Mouse (Mus musculus) R1 (cell line): ENCODE measurements around the gene Parp14.
A peak's percentile ranks its signal among the peaks of the same experiment; 100 is the strongest.

Experiments
- DNase-seq: peaks from one replicate; pipeline ENCODE4 v3.0.0-alpha.2; 2018; ENCODE audit warnings: low read depth, low spot score

Gene Parp14

GRCm38 (mm10) chr16:35870581-35871047 is 730 bp downstream of the Parp14 start:
- DNase-seq, result peak; percentile 56

GRCm38 (mm10) chr16:35869656-35870055 is 1.7 kb downstream of the Parp14 start:
- no peak for DNase-seq

DNA sequence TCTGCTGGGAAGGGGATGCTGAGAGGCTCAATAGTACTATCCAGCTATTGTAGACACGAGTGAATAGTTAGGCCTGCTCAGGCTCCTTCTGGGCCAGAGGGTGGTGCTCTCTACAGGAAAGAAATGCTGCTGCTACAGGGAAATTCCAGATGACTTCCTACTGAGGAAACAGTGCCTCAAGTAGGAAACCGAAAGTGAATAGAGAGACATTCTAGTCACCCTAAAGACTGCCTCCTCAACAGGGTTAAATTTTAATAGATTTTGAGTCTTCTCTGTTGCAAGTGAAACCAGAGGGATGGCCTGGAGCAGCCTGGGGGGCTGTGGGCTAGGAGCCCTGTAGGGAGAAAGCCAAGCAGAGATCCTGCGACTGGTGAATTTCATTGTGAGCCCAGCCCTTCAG is 2.2 kb downstream of the Parp14 start:
- peak; percentile 91 for DNase-seq

GRCm38 (mm10) chr16:35867726-35868125 is 3.6 kb downstream of the Parp14 start:
- peak; percentile 86 for DNase-seq

DNA sequence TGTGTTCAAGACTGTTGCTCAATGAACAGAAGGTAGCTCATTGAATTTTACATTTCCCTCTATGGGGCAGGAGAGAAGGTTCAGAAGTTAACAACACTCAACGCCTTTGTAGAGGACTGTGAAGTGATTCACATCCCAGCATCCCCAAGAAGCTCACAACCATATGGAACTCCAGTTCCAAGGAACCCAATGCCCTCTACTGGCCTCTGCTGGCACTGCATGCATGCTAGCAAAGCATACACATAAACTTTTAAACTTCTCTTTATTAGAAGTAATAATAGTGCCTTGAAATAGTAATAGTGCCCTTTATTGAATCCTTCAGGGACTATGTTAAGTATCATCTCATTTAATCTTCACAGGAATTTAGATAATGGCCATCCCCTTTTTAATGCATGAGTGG is 9.3 kb downstream of the Parp14 start:
- peak; percentile 54 for DNase-seq

DNA sequence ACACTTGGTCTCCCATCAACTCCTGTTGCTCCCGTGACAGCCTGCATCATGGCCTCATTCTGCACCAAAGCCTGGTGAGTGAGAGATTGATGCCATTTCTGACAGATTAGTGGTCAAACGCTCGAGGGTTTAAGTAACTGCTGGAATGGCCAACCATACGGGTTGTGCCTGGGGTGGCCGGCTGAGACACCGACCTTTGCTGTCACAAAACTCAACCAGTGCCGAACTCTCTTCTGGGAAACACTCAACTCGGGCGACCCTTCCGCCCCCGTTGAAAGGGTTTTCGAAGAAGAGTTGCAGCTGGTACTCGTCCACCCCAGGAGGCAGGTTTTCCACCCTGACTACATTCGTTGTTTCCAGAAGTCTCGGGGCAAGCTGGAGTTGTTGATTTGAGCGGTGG is 11.1 kb downstream of the Parp14 start:
- no peak for DNase-seq

DNA sequence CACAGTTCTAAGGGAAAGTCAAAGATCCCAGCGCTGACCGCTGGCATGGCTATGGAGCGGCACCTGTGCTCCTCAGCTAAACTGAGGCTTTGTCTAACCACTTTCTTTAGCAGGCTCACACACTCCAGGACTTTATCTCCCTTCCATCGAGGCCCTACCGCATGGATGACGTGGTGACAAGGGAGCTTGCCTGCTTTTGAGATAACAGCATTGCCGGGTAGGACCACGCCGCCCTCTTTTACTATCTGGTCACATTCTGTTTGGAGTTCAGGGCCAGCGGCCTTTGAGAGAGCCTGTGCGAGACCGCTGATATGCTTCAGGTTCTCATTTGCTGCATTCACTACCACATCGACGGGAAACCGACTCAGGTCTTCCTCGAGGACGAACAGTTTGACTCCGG is 14.6 kb downstream of the Parp14 start:
- DNase-seq, result no peak

GRCm38 (mm10) chr16:35855846-35856245 is 15.5 kb downstream of the Parp14 start:
- no peak for DNase-seq

DNA sequence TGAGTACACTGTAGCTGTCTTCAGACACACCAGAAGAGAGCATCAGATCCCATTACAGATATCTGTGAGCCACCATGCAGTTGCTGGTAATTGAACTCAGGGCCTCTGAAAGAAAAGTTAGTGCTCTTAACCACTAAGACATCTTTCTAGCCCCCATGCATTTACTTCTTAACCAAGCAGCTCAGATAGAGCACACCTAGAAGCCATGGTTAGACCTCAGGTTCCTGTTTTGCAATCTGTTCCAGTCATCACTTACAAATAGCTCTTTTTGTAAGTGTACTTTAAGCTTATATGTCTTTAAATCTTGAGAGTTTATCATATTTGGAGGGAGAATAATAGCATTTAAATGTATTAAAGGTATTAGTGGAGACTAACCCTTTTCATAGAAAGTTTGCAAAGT is 24.2 kb downstream of the Parp14 start:
- no peak for DNase-seq

DNA sequence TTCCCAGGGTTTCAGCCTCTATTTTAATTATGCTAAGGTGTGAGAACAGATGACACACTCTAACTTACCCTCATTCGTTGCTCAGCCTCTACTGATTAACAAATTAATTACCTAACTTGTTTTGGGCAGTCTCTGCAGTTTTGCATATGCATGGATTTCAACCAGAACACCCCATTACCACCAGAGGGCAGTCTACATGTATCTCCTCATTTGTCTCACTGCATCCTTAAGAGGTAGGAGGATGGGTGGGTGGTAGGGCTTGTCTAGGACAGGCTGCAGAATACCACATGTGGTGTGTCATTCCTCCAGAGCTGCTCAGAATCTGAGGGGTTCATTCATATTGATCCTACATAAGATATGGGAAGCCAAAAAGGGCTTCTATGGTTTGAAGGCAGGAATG is 31.7 kb downstream of the Parp14 start:
- peak; percentile 81 for DNase-seq

DNA sequence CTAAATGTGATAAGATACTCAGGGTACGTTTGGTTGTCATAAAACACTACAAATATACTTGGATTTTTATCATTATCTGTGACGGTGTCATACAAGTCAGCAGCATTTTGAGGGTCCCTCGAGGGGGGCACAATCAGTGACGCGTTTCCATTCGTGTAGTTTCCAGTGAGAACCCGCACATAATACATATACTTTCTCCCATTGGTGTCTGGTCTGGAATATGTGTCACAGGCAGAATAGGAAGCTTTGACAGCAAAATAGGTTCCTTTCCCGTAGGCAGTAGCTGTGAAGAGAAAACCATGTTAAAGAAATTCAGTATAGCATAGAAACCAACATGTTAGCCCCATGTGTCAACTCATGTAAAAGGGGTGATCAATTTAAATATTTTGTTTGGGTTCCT is 36.7 kb downstream of the Parp14 start:
- DNase-seq, result no peak

DNA sequence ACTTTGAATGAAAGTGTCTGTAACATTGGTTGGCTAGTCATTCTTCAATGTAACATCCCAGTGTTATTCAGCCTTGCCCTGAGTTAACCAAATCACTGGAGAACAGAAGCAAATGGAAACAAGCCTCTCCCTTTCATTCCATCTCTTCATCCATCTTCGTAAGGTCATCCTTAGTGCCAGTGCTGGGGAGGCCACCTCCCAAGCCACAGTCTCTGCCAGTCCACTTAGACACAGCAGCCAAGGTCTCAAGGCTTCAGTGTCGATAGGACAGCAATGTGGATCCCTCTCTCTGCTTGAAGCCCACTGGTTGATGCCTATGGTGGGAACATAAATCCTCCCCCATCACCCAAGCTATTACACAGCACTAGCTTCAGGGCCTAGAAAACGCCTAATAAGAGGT is 38.4 kb downstream of the Parp14 start:
- no peak for DNase-seq

DNA sequence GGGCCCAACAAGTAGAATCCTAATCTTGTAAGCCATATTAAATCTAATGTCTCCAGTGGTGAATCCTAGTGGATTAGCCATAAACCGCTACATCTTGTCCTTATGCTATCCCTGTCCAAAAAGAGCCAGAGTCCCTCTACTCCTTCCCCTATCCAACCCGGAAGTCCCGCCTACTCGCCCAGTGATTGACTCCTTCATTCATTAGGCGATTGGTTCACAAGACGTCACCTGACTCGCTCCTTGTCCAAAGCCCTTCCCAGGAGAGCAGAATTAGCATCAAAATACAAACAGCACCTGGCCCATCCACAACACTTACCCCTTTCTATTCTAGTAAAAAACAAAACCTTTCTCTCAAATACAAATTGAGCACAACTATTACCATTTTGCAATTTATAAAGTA is 41.3 kb downstream of the Parp14 start:
- peak; percentile 98 for DNase-seq

DNA sequence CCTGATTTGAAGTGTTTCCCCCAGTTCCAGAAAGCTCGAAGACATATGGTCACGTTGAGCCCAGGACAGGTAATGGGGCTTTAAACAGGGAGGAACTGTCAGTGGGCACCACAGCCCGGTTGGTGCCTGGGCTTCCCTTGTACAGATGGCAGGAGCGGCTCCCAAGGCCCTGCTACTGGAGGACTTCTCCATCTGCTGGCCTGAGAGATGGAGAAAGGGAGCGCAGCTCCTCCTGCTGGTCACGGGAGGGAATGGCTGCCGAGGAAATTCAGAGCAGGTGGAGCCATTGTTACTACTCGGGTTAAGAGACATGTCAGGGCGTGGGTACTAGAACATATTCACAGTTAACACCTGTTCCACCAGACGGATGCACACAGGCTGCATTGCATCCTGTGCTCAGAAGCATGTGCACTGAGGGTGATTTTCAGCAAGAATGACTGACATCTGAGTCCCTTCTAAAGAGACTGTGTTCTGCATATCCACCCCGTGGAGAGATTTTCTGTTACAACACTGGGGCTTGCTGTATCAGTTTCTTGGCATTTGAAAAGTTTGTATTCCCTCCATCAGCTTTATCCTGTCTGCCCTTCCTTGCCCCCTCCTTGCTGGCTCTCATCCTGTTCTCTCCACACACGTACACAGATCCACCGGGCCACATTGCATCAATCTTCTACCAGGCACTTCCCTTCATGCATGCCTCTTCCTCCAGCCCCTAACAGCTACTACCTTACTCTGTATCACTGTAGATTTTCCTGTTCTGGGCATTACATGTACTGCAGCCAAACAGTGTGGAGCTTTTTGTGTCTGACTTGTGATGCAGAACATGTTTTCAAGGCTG is 53.9 kb downstream of the Parp14 start:
- DNase-seq, result peak; percentile 80

- no peak for DNase-seq
These were observed 58.2 kb downstream of the Parp14 start for GRCm38 (mm10) chr16:35813119-35813518.

- DNase-seq, result no peak
These were observed 62.5 kb downstream of the Parp14 start for GRCm38 (mm10) chr16:35808838-35809237.

GRCm38 (mm10) chr16:35807663-35807992 is 63.7 kb downstream of the Parp14 start:
- DNase-seq, result no peak

GRCm38 (mm10) chr16:35806973-35807662 is 64.2 kb downstream of the Parp14 start:
- no peak for DNase-seq

- DNase-seq, result no peak
These were observed 67.6 kb downstream of the Parp14 start for GRCm38 (mm10) chr16:35803723-35804122.

- DNase-seq, result no peak
These were observed 69.2 kb downstream of the Parp14 start for GRCm38 (mm10) chr16:35802163-35802562.

DNA sequence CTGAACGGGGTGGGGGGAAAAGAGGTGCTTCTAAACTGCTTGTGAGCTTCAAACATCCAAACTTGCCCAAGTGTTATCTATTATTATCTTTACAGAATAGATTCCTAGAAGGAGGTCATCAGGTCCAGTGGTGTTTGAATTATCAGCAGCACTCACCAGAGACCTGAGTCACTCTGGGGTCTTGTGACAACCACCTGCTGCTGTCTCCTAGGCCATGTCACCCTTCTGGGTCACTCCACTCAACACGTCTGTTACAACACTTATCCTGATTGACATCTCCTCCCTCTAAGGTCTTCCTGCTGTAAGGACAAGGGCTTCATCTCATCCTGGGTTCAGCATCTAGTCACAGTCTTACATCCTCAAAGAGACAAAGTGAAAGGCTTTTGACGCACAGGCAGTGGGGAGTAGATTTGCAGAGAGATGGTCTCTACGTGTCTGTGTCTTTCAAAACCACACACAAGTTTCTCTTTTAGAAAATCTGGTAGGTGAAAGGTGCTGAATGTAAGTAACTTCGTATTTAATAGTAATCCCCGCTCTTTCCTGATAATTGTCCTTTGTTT is 79.3 kb downstream of the Parp14 start:
- DNase-seq, result no peak

GRCm38 (mm10) chr16:35788330-35788729 is 83.0 kb downstream of the Parp14 start:
- no peak for DNase-seq
